Mouse (Mus musculus): Measurements from ENCODE around the gene Olfr658.

GRCm38 (mm10) chr7:104666453-104666852 is 19.3 kb upstream of the Olfr658 start, which contains the start of gene Olfr659:
- TF ChIP-seq EP300 (IDR thresholded peaks at IDR 0.05; ENCODE audit: low read depth in 1 of 2, low read length in 2 of 2), result no peak
- TF ChIP-seq POLR2A (IDR thresholded peaks at IDR 0.05; ENCODE audit: control insufficient read depth in 1 of 2, insufficient read depth in 1 of 2, low read depth in 1 of 2, low read length in 2 of 2, poor library complexity in 1 of 2), result no peak
- TF ChIP-seq HCFC1 (IDR thresholded peaks at IDR 0.05; ENCODE audit: low read depth, low read length), result no peak
- TF ChIP-seq CTCF (IDR thresholded peaks at IDR 0.05 in 2 of 3, conservative IDR thresholded peaks at IDR 0.05 in 1 of 3; ENCODE audit: control insufficient read depth in 1 of 3, insufficient read depth in 1 of 3, low read depth in 2 of 3, low read length in 3 of 3, poor library complexity in 1 of 3, severe bottlenecking in 1 of 3), result no peak
- TF ChIP-seq RAD21 (IDR thresholded peaks at IDR 0.05; ENCODE audit: low read depth, low read length), result no peak
- no peak for TF ChIP-seq BHLHE40 (IDR thresholded peaks at IDR 0.05; ENCODE audit: borderline replicate concordance, low read depth, low read length)
- TF ChIP-seq MAFK (IDR thresholded peaks at IDR 0.05; ENCODE audit: borderline replicate concordance, low read depth, low read length), result no peak
- TF ChIP-seq NRF1 (IDR thresholded peaks at IDR 0.05; ENCODE audit: insufficient read depth, low read depth, low read length, poor library complexity, severe bottlenecking), result no peak
- no peak for TF ChIP-seq UBTF (IDR thresholded peaks at IDR 0.05; ENCODE audit: borderline replicate concordance, insufficient read depth, low read depth, low read length)
- no peak for TF ChIP-seq MAZ (IDR thresholded peaks at IDR 0.05; ENCODE audit: low read depth, low read length)

Measured in MEL (cell line).